Mouse (Mus musculus) erythroblast, embryonic 14.5 days (primary cell): ENCODE results near the gene Drap1. TPM values are rescaled to one million over a fixed set of nuclear protein-coding genes. Genes with fewer than 3 reads are reported as not detected.

ENCODE experiments used
- H3K27me3 ChIP-seq: 2 replicates; pipeline ENCODE4 v1.6.1; 2012; ENCODE audit warnings: inconsistent platforms; ENCODE audit not compliant: control insufficient read depth
- H3K36me3 ChIP-seq: 2 replicates; pipeline ENCODE4 v1.6.1; 2012; ENCODE audit warnings: mild to moderate bottlenecking, inconsistent platforms; ENCODE audit not compliant: control insufficient read depth
- H3K4me1 ChIP-seq: 2 replicates; pipeline ENCODE4 v1.6.1; 2012; ENCODE audit warnings: inconsistent platforms; ENCODE audit not compliant: control insufficient read depth
- H3K4me3 ChIP-seq: replicated peaks from 2 replicates; pipeline ENCODE3; 2012; ENCODE audit warnings: moderate library complexity, mild to moderate bottlenecking, inconsistent platforms
- H3K9me3 ChIP-seq: 2 replicates; pipeline ENCODE4 v1.6.1; 2012; ENCODE audit warnings: low read length, inconsistent platforms, mixed read lengths; ENCODE audit not compliant: control insufficient read depth
- GATA1 ChIP-seq: IDR thresholded peaks from 2 replicates; pipeline ENCODE4 v1.6.1; 2012; ENCODE audit warnings: low read length, inconsistent platforms, mixed read lengths
- TAL1 ChIP-seq: IDR thresholded peaks from 3 replicates; pipeline ENCODE4 v1.6.1; 2012; ENCODE audit warnings: low read length, inconsistent platforms, mixed read lengths
- polyA plus RNA-seq: library from polyadenylated mRNA; stranded (reverse); fragments of >175 nt; gene quantifications from 2 replicates; pipeline ENCODE4 v1.2.3, GENCODE M21; 2012

Drap1 gene
- polyA plus RNA-seq, 1 experiment: 25.1 TPM

GRCm38 (mm10) chr19:5374748-5375147 lies 50.0 kb downstream of the Drap1 start:
- Histone ChIP-seq H3K4me1 (peaks cover 3% of the 10 kb centered on the region; the same call in 1 of the 2 replicates), H3K27me3 (no peaks in the 10 kb centered on the region), H3K9me3 (no peaks in the 10 kb centered on the region), H3K4me3 (no peak overlapping the region), H3K36me3 (peaks cover 78% of the 10 kb centered on the region)
- TF ChIP-seq TAL1 (no peak), GATA1 (no peak)

- Histone ChIP-seq H3K27me3 (no peaks in the 10 kb centered on the region), H3K4me3 (no peak overlapping the region), H3K36me3 (peaks cover 78% of the 10 kb centered on the region), H3K9me3 (no peaks in the 10 kb centered on the region), H3K4me1 (peaks cover 3% of the 10 kb centered on the region; the same call in 1 of the 2 replicates)
- TF ChIP-seq GATA1 (no peak), TAL1 (no peak)
These were observed 50.6 kb downstream of the Drap1 start for GRCm38 (mm10) chr19:5374177-5374576.

Other genes with a start within 250 kb of the Drap1 start
- 2.6 and 2.7 TPM in 2 replicates for gene Pacs1, start 151.9 kb downstream of the Drap1 start, polyA plus RNA-seq
- gene Sf3b2, start 129.5 kb downstream of the Drap1 start, polyA plus RNA-seq: 23.0 and 27.9 TPM in 2 replicates
- gene Gal3st3, start 126.6 kb downstream of the Drap1 start, polyA plus RNA-seq: not detected in 2 replicates
- gene Catsper1, start 89.2 kb downstream of the Drap1 start, polyA plus RNA-seq: not detected in 2 replicates
- gene Cst6, start 75.4 kb downstream of the Drap1 start, polyA plus RNA-seq: not detected in 2 replicates
- 4.6 and 4.7 TPM in 2 replicates for gene Eif1ad, start 58.2 kb downstream of the Drap1 start, polyA plus RNA-seq
- gene Banf1, start 57.8 kb downstream of the Drap1 start, polyA plus RNA-seq: 15.6 and 21.7 TPM in 2 replicates
- 15.8 and 17.4 TPM in 2 replicates for gene Sart1, start 36.3 kb downstream of the Drap1 start, polyA plus RNA-seq
- gene Tsga10ip, start 22.5 kb downstream of the Drap1 start, polyA plus RNA-seq: not detected in 2 replicates
- 3.1 and 3.7 TPM in 2 replicates for gene AI837181, start 165 bp upstream of the Drap1 start, polyA plus RNA-seq
- gene Fosl1, start 22.6 kb upstream of the Drap1 start, polyA plus RNA-seq: 0.12 and 0.18 TPM in 2 replicates
- gene Ccdc85b, start 32.9 kb upstream of the Drap1 start, polyA plus RNA-seq: 0.54 and 0.57 TPM in 2 replicates
- 2.4 and 11.7 TPM in 2 replicates for gene Fibp, start 35.6 kb upstream of the Drap1 start, polyA plus RNA-seq
- not detected in 2 replicates for gene Ctsw, start 43.5 kb upstream of the Drap1 start, polyA plus RNA-seq
- gene Efemp2, start 49.0 kb upstream of the Drap1 start, polyA plus RNA-seq: 0.03 and 0.04 TPM in 2 replicates
- gene Mus81, start 63.4 kb upstream of the Drap1 start, polyA plus RNA-seq: 5.2 and 9.4 TPM in 2 replicates
- 151 and 164 TPM in 2 replicates for gene Cfl1, start 65.5 kb upstream of the Drap1 start, polyA plus RNA-seq
- 0.10 and 0.18 TPM in 2 replicates for gene 1700020D05Rik, start 78.8 kb upstream of the Drap1 start, polyA plus RNA-seq
- 1.3 and 1.5 TPM in 2 replicates for gene Snx32, start 85.6 kb upstream of the Drap1 start, polyA plus RNA-seq
- 0.01 TPM in 2 replicates for gene Ovol1, start 135.7 kb upstream of the Drap1 start, polyA plus RNA-seq
- 0.19 and 0.20 TPM in 2 replicates for gene Ap5b1, start 143.0 kb upstream of the Drap1 start, polyA plus RNA-seq
- 82.8 and 90.8 TPM in 2 replicates for gene Rnaseh2c, start 176.9 kb upstream of the Drap1 start, polyA plus RNA-seq
- 6.0 and 7.0 TPM in 2 replicates for gene Kat5, start 185.3 kb upstream of the Drap1 start, polyA plus RNA-seq
- gene Rela, start 212.5 kb upstream of the Drap1 start, polyA plus RNA-seq: 4.1 and 6.0 TPM in 2 replicates
- 63.2 and 69.8 TPM in 2 replicates for gene Sipa1, start 238.7 kb upstream of the Drap1 start, polyA plus RNA-seq